Mouse (Mus musculus): ENCODE data around the gene Ubn2. TPM values are rescaled to one million over a fixed set of nuclear protein-coding genes. Genes with fewer than 3 reads are reported as not detected.
A peak's percentile ranks its signal among the peaks of the same experiment; 100 is the strongest.

Gene Ubn2
- polyA plus RNA-seq, 1 experiment from 2014 or later = 3.0 TPM

DNA sequence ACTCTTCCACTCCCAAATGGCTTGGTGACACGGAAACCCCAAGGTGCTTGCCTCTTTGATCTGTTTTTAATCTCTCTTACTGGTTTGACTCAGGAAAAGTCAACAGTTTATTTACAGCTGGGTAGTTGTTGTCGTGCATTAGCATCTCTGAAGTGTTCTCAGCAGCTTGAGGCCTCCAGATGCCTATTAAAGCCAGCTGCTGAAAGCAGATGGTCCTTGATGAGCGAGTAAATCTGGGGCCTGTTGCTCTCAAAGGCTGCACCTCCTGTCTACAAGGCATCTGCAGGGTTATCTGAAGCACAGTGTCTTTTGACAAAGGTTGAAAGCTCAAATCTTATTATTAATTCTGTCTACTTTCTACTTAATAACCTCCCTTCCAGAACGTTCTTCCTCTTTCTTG lies 61.9 kb downstream of the Ubn2 start:
- no peak overlapping the region for H3K9ac ChIP-seq (replicated peaks)
- ATAC-seq (no peak), DNase-seq (no peak)
- H3K4me2 ChIP-seq (ENCODE audit: low read depth, low read length) = no peak overlapping the region
- no peak for TF ChIP-seq EP300 (IDR thresholded peaks at IDR 0.05; ENCODE audit: low read depth)
- no peak for TF ChIP-seq CTCF (IDR thresholded peaks at IDR 0.05; ENCODE audit: low read depth)
- peaks cover 36% of the 10 kb centered on the region for H3K36me3 ChIP-seq (replicated peaks; ENCODE audit: insufficient read depth, low read length)
- H3K4me1 ChIP-seq (ENCODE audit: insufficient read depth) = no peaks in the 10 kb centered on the region
- no peak overlapping the region for H3K27ac ChIP-seq (ENCODE audit: low read depth)
- H3K27me3 ChIP-seq (ENCODE audit: insufficient read depth, low read length) = no peaks in the 10 kb centered on the region
- H3K4me3 ChIP-seq (ENCODE audit: low read depth, low read length) = no peak overlapping the region
- 68% methylated on average over 4 of the region's 4 CpGs for WGBS (ENCODE audit: insufficient replicate concordance)
- no peaks in the 10 kb centered on the region for H3K9me3 ChIP-seq (ENCODE audit: low read length)

DNA sequence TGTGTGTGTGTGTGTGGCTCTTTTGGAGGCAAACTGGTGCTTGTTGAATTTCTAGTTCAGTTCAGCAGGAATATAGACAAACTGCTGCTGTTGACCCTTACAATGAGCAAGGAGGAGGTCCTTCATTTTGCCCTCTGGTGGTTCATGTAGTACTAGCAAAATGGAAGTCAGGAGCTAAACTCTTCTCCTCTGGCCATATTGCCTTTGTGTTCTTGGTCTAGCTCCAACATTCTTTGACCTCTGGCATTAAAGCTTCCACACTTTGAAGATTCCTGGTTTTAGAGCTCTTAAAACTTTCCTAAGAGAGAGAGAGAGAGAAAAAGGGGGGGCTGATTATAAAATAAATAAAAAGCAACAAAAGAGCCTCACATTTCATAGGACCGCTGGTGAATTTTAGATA lies 78.3 kb downstream of the Ubn2 start:
- ATAC-seq (no peak), DNase-seq (no peak)
- 95% methylated on average over 1 of the region's 1 CpGs for WGBS (ENCODE audit: insufficient replicate concordance)
- H3K9me3 ChIP-seq (ENCODE audit: low read length) = no peaks in the 10 kb centered on the region
- no peak overlapping the region for H3K4me2 ChIP-seq (ENCODE audit: low read depth, low read length)
- H3K36me3 ChIP-seq (replicated peaks; ENCODE audit: insufficient read depth, low read length) = no peaks in the 10 kb centered on the region; the same call in 1 of the 2 replicates
- no peaks in the 10 kb centered on the region for H3K4me1 ChIP-seq (ENCODE audit: insufficient read depth)
- no peak overlapping the region for H3K27ac ChIP-seq (ENCODE audit: low read depth)
- H3K27me3 ChIP-seq (ENCODE audit: insufficient read depth, low read length) = no peaks in the 10 kb centered on the region
- no peak for TF ChIP-seq EP300 (IDR thresholded peaks at IDR 0.05; ENCODE audit: low read depth)
- 0 out of 2 replicates have a peak, but pooled peaks have one; percentile 26 for TF ChIP-seq CTCF (IDR thresholded peaks at IDR 0.05; ENCODE audit: low read depth)
- no peak overlapping the region for H3K4me3 ChIP-seq (ENCODE audit: low read depth, low read length)
- H3K9ac ChIP-seq (replicated peaks) = no peak overlapping the region

DNA sequence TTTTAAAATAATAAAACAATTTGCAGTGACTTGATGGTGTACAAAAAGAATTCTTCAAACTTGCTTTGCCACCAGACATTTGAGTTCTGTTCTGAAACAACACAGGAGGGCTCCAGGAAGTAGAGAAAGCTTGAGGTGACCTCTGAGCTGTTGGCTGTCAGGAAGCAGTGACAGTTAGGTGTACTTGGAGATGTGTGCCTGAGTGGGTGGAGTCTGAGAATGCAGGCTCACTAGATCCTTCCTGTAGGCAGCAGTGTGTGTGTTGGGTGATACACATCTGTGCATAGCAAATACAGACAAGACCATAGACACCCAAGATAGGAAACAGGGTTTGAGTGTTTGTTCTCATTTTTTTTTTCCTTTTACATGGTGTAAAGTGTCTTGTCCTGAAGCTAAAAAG lies 79.1 kb downstream of the Ubn2 start:
- Histone ChIP-seq H3K27me3 (ENCODE audit: insufficient read depth, low read length) (no peaks in the 10 kb centered on the region), H3K4me2 (ENCODE audit: low read depth, low read length) (no peak overlapping the region), H3K27ac (ENCODE audit: low read depth) (no peak overlapping the region), H3K9me3 (ENCODE audit: low read length) (no peaks in the 10 kb centered on the region), H3K36me3 (replicated peaks; ENCODE audit: insufficient read depth, low read length) (no peaks in the 10 kb centered on the region; the same call in 1 of the 2 replicates), H3K4me3 (ENCODE audit: low read depth, low read length) (no peak overlapping the region), H3K9ac (replicated peaks) (no peak overlapping the region), H3K4me1 (ENCODE audit: insufficient read depth) (no peaks in the 10 kb centered on the region)
- TF ChIP-seq CTCF (IDR thresholded peaks at IDR 0.05; ENCODE audit: low read depth) (no peak), EP300 (IDR thresholded peaks at IDR 0.05; ENCODE audit: low read depth) (no peak)
- DNase-seq (no peak), ATAC-seq (no peak)

DNA sequence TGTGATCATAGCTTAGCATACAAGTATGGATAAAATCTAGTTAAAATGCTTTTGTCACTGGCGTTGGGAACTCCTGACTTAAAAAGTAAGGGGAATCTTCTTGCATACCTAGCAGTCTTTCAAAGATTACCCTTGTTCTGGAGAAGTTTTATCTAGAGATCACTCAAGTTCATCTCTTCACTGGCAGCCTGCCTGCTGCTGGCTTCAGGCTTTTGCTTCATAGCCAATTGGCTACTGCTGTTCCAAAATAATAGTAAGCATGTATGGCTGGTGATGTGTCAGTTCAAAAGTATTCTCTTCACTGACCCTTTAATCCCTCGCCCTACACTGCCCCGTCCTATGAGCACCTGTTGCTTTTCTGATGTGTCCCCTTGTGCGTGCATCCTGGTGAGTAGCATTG lies 81.5 kb downstream of the Ubn2 start:
- Histone ChIP-seq H3K4me1 (ENCODE audit: insufficient read depth) (no peaks in the 10 kb centered on the region), H3K27me3 (ENCODE audit: insufficient read depth, low read length) (no peaks in the 10 kb centered on the region), H3K4me3 (ENCODE audit: low read depth, low read length) (no peak overlapping the region), H3K36me3 (replicated peaks; ENCODE audit: insufficient read depth, low read length) (no peaks in the 10 kb centered on the region; the same call in 1 of the 2 replicates), H3K9ac (replicated peaks) (no peak overlapping the region), H3K9me3 (ENCODE audit: low read length) (no peaks in the 10 kb centered on the region), H3K27ac (ENCODE audit: low read depth) (no peak overlapping the region), H3K4me2 (ENCODE audit: low read depth, low read length) (no peak overlapping the region)
- WGBS (ENCODE audit: insufficient replicate concordance) = 84% methylated on average over 4 of the region's 4 CpGs
- no peak for TF ChIP-seq EP300 (IDR thresholded peaks at IDR 0.05; ENCODE audit: low read depth)
- TF ChIP-seq CTCF (IDR thresholded peaks at IDR 0.05; ENCODE audit: low read depth) = no peak
- ATAC-seq = no peak
- no peak for DNase-seq

DNA sequence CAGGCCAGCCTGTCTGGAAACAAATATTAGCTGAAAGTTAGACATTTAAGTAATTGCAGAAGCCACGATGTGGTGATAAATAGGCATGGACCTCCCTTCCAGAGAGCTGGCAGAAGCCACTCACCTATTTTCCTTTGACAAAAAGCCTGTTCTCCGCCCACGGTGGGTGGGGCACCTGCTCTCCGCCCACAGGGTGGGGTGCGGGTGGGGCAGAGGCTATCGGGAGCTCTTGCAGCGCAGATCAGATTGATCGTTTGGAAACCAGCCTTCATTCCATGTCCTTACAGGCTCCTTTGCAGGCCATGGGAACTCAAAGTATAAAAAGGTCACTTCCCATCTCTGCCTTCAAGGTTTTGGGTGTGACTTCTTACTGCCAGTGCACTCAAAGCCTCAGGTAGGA lies 90.1 kb downstream of the Ubn2 start:
- TF ChIP-seq EP300 (IDR thresholded peaks at IDR 0.05; ENCODE audit: low read depth) (no peak), CTCF (IDR thresholded peaks at IDR 0.05; ENCODE audit: low read depth) (no peak)
- peak overlapping the region; percentile 50 for H3K4me2 ChIP-seq (ENCODE audit: low read depth, low read length)
- no peak overlapping the region for H3K27ac ChIP-seq (ENCODE audit: low read depth)
- no peak overlapping the region for H3K4me3 ChIP-seq (ENCODE audit: low read depth, low read length)
- WGBS (ENCODE audit: insufficient replicate concordance) = 17% methylated on average over 8 of the region's 8 CpGs
- DNase-seq (peak; percentile 60), ATAC-seq (no peak)
- no peak overlapping the region for H3K9ac ChIP-seq (replicated peaks)
- no peaks in the 10 kb centered on the region for H3K9me3 ChIP-seq (ENCODE audit: low read length)
- H3K36me3 ChIP-seq (replicated peaks; ENCODE audit: insufficient read depth, low read length) = no peaks in the 10 kb centered on the region
- H3K27me3 ChIP-seq (ENCODE audit: insufficient read depth, low read length) = no peaks in the 10 kb centered on the region
- peaks cover 5% of the 10 kb centered on the region for H3K4me1 ChIP-seq (ENCODE audit: insufficient read depth)

DNA sequence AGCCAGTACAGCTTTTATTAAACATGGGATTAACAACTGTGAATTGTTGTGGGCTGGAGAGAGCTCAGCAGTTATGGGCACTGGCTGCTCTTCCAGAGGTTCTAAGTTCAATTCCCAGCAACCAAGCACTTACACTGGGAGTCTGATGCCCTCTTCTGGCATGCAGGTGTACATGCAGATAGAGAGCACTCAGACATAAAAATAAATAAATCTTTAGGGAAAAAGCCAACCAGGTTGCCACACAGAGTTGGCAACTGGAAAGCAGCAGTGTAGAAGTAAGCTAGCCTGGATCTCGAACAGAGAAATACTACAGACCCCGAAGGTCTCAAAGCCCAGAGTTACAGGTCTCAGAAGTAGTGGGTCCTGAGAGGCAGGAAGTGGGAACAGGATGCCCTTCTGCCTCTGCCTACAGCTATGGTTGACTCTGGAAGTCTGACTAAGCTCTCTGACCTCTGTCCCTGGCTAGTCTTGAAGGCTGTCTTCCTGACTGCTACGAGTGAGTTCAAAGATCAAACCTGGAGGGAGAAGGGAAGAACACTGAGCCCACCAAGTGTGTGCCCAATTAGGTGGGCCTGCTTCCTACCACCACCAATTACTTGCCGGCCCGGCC lies 97.6 kb downstream of the Ubn2 start:
- TF ChIP-seq EP300 (IDR thresholded peaks at IDR 0.05; ENCODE audit: low read depth) = no peak
- peak; percentile 82 for TF ChIP-seq CTCF (IDR thresholded peaks at IDR 0.05; ENCODE audit: low read depth)
- Histone ChIP-seq H3K4me3 (ENCODE audit: low read depth, low read length) (no peak overlapping the region), H3K27me3 (ENCODE audit: insufficient read depth, low read length) (no peaks in the 10 kb centered on the region), H3K4me2 (ENCODE audit: low read depth, low read length) (no peak overlapping the region), H3K4me1 (ENCODE audit: insufficient read depth) (peaks cover 17% of the 10 kb centered on the region), H3K9me3 (ENCODE audit: low read length) (no peaks in the 10 kb centered on the region), H3K36me3 (replicated peaks; ENCODE audit: insufficient read depth, low read length) (no peaks in the 10 kb centered on the region), H3K27ac (ENCODE audit: low read depth) (no peak overlapping the region), H3K9ac (replicated peaks) (no peak overlapping the region)
- 40% methylated on average over 5 of the region's 5 CpGs for WGBS (ENCODE audit: insufficient replicate concordance)
- ATAC-seq (no peak), DNase-seq (peak; percentile 44)

Measured in liver, postnatal 0 days (tissue).